In genomic region chr13:71105229-71105838, GRCm38 (mm10) we compare ENCODE assay signal across 8 mouse cellular contexts.
DNase-seq lines count a peak whose midpoint lies in the region; ATAC-seq and TF ChIP-seq lines count a peak whose summit lies in the region.

No protein-coding gene starts in this region.

- peak overlapping the region; percentile 48 for H3K4me3 ChIP-seq in heart, embryonic 10.5 days
- H3K4me3 ChIP-seq in limb, embryonic 12.5 days (replicated peaks) = peak overlapping the region; percentile 30
- peak overlapping the region; percentile 32 for H3K4me3 ChIP-seq in midbrain, postnatal 0 days (ENCODE audit: low read depth, low read length)

- no peaks in the 10 kb centered on the region for H3K9me3 ChIP-seq in heart, embryonic 10.5 days
- no peaks in the 10 kb centered on the region for H3K9me3 ChIP-seq in limb, embryonic 12.5 days
- H3K9me3 ChIP-seq in midbrain, postnatal 0 days (ENCODE audit: low read length) = no peaks in the 10 kb centered on the region

- H3K4me1 ChIP-seq in heart, embryonic 10.5 days = no peaks in the 10 kb centered on the region
- H3K4me1 ChIP-seq in limb, embryonic 12.5 days (replicated peaks) = peaks cover 8% of the 10 kb centered on the region; the same call in 1 of the 2 replicates
- H3K4me1 ChIP-seq in midbrain, postnatal 0 days (ENCODE audit: insufficient read depth, low read length) = 0 out of 2 replicates have a peak, but pooled peaks cover 3% of the 10 kb centered on the region

- peak; percentile 39 for DNase-seq in 3134 (ENCODE audit: extremely low read depth, insufficient read length, low spot score)
- peak; percentile 47 for DNase-seq in adrenal gland, adult 2 months
- peak; percentile 91 for DNase-seq in embryo, embryonic 10.5 days (ENCODE audit: low spot score)
- no peak for DNase-seq in heart, embryonic 10.5 days (ENCODE audit: low spot score)
- peak; percentile 43 for DNase-seq in kidney, adult 9 months
- DNase-seq in midbrain, postnatal 0 days (ENCODE audit: low spot score) = peak; percentile 90
- peak; percentile 14 for DNase-seq in thymus, postnatal 14 days

- no peaks in the 10 kb centered on the region for H3K36me3 ChIP-seq in heart, embryonic 10.5 days
- H3K36me3 ChIP-seq in limb, embryonic 12.5 days = no peaks in the 10 kb centered on the region
- H3K36me3 ChIP-seq in midbrain, postnatal 0 days (ENCODE audit: insufficient read depth, low read length) = no peaks in the 10 kb centered on the region

- peak overlapping the region; percentile 58 for H3K4me2 ChIP-seq in limb, embryonic 12.5 days
- H3K4me2 ChIP-seq in midbrain, postnatal 0 days (ENCODE audit: low read depth, low read length, poor library complexity, severe bottlenecking) = peak overlapping the region; percentile 69

- peak; percentile 98 for TF ChIP-seq CTCF in midbrain, postnatal 0 days (IDR thresholded peaks at IDR 0.05)

- H3K9ac ChIP-seq in limb, embryonic 12.5 days (replicated peaks) = peak overlapping the region; percentile 42
- H3K9ac ChIP-seq in midbrain, postnatal 0 days (replicated peaks; ENCODE audit: low read length, poor library complexity, severe bottlenecking) = peak overlapping the region; percentile 39

- H3K27me3 ChIP-seq in heart, embryonic 10.5 days (ENCODE audit: insufficient read depth, poor library complexity, severe bottlenecking) = peaks cover 20% of the 10 kb centered on the region
- peaks cover 47% of the 10 kb centered on the region for H3K27me3 ChIP-seq in limb, embryonic 12.5 days
- H3K27me3 ChIP-seq in midbrain, postnatal 0 days (ENCODE audit: insufficient read depth, low read length) = 0 out of 2 replicates have a peak, but pooled peaks cover 5% of the 10 kb centered on the region

- H3K27ac ChIP-seq in heart, embryonic 10.5 days = peak overlapping the region; percentile 16; the same call in 1 of the 2 replicates
- no peak overlapping the region for H3K27ac ChIP-seq in limb, embryonic 12.5 days
- H3K27ac ChIP-seq in midbrain, postnatal 0 days (ENCODE audit: low read depth, low read length) = peak overlapping the region; percentile 62

- ATAC-seq in limb, embryonic 12.5 days (ENCODE audit: insufficient number of reproducible peaks, insufficient read depth, low FRiP score, low TSS enrichment, low read depth) = peak; percentile 56; the same call in 1 of the 2 replicates
- ATAC-seq in midbrain, postnatal 0 days (ENCODE audit: low FRiP score) = peak; percentile 89

- WGBS in heart, embryonic 10.5 days = 14% methylated on average over 18 of the region's 18 CpGs
- 5% methylated on average over 18 of the region's 18 CpGs for whole genome bisulfite sequencing in limb, embryonic 12.5 days
- WGBS in midbrain, postnatal 0 days = 10% methylated on average over 18 of the region's 18 CpGs
